Mouse (Mus musculus) ovary, postnatal 14 days (tissue): ENCODE measurements around the gene Rrn3.
A peak's percentile ranks its signal among the peaks of the same experiment; 100 is the strongest.
"Not testable (repeated sequence)": the region's sequence is repeated elsewhere in the genome, so short reads cannot be mapped to it uniquely, and the experiment has no call there.

Experiments used
- DNase-seq: peaks from one replicate; pipeline ENCODE4 v3.0.0; 2022; ENCODE audit warnings: low spot score

Gene Rrn3

DNA sequence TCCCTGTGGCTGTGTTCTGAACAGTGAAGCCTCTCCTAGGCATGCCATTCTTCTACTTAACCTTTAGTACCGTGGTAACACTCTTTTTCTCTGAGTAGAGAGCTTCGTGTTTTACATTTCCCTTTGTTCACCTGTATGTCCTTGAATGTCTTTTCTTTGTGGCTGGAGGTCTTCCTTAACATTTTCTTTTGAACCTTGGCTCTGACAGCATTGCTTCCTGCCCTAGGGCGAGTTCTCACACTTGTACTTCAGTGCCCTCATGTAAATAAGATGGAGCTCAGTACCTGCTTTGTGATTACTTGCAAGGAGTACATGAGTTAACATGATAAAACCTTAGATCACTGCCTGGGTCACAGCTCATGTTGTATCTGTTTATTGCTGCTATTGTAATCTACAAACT, 5.4 kb downstream of the Rrn3 start:
- no peak for DNase-seq

DNA sequence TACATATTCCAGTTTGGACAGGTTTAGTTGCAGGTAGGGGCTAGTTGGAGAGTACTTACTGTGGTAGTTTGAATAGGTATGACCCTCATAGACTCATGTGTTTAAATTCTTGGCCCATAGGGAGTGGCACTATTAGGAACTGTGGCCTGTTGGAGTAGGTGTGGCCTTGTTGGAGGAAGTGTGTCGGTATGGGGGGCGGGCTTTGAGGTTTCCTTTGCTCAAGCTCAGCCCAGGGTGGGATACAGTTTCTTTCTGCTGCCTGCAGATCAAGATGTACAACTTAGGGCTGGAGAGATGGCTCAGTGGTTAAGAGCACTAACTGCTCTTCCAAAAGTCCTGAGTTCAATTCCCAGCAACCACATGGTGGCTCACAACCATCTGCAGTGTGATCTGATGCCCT, 12.9 kb downstream of the Rrn3 start:
- DNase-seq: not testable (repeated sequence)

DNA sequence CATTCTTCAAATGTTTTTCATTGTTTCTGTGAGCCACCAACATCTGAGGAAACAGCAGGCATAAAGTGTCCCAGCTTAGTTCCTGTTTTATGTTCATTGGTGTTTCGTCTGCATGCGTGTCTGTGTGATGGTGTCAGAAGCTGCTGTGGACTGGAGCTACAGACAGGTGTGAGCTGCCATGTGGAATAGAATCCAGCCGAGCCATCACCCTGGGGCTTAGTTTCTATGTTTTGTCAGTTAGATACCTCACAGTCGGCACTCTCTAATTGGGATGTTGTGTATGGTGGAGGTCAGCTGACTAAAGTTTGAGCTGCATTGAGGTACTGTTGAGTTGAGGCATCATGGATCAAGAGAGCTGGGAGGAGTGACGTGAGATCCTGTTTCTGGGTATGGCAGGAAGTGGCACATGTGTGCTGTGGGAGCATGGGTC, 16.3 kb downstream of the Rrn3 start:
- DNase-seq: no peak

- DNase-seq: no peak
These were observed 20.7 kb downstream of the Rrn3 start for GRCm38 (mm10) chr16:13801231-13801630.

DNA sequence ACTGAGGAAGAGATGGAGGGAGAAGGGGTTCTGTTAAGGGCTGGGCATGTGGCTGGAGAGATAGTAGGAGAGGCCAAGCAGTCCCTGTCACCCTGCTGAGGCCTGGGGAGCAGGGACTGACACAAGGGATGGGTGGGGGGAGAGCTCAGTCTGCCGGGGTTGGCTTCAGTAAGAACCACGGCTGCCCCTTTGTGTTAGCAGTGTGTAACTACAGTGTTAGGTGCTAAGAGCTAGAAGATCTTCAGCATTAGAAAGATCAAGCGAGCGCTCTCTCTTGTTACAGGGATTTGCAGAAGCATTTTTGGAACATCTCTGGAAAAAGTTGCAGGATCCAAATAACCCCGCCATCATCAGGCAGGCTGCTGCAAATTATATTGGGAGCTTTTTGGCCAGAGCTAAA, 24.2 kb downstream of the Rrn3 start:
- DNase-seq: no peak

DNA sequence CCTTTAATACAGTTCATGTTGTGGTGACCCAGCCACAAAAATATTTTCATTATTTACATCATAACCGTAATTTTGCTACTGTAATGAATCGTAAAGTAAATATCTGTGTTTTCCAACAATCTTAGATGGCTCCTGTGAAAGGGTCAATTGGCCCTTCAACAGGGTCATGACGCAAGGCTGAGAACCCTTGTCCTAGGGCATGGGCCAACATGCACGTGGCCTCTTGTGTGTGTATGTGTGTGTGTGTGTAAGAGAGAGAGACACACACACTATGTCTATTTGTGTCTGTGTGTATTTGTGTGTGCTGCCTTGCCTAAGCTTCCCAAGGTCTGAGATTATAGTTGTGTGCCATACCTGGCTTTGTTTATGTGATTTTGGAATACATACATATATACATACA, 27.1 kb downstream of the Rrn3 start:
- no peak for DNase-seq

GRCm38 (mm10) chr16:13808410-13808809, 27.9 kb downstream of the Rrn3 start:
- DNase-seq: no peak

DNA sequence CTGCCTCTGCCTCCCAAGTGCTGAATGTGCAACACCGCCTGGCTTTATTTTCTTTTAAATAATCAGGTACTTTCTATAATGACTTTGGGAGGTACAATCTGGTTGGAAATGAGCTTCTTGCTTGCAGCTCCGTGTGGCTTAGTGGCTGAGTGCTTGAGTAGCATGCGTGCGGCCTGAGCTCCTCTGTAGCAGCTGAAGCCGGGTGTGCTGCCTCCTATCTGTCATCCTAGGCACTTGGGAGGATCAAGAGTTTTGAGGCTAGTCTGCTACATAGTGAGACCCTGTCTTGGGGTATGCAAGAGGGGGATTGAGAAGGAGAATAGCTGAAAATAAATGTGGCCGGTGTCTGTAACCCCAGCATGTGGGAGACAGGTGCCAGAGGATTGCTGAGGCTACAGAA, 31.6 kb downstream of the Rrn3 start:
- DNase-seq: no peak

- no peak for DNase-seq
These were observed 32.7 kb downstream of the Rrn3 start for GRCm38 (mm10) chr16:13813200-13813599.

DNA sequence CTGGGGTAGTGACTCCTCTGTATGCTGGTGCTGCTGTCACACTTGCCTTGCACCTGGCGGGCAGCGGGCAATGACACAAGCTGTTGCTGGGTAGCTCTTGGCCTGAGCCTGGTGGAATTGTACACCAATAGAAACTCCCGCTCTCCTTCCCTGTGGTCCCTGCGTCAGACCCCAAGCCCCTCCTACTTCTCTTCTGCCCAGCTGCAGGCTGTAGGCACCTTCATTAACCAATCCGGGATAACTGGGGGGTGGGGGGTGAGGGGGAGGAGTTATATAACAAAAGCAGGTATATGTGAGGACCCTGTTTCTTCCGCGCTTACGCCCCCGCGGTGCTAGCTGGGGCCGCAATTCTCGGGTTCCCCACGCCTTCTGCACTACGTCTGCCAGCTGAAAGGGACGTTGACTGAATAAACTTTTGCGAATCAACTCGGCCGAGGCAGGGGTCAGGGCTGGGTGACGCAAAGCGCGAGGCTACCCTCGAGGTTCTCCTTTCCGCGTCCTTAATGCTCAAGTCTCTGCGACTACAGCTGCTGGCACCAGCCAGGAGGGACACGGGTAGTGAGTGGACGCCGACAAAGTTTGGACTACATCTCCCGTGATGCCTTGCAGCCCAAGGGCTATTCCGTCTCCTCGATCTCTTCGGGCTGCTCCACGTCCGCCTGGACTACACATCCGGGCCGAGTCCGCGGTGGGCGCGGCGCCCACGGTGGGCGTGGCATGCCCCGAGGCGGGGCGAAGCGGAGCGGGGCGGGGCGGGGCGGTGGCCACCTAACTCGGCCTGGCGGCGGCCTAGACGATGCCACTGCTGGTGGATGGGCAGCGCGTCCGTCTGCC, 38.3 kb downstream of the Rrn3 start, which contains the start of gene Ntan1:
Ntan1 (plus strand) TSS at position 286 of the 834 bp plus-strand sequence.
- peak; percentile 96 for DNase-seq

- no peak for DNase-seq
These were observed 38.9 kb downstream of the Rrn3 start for GRCm38 (mm10) chr16:13819394-13819743.

DNA sequence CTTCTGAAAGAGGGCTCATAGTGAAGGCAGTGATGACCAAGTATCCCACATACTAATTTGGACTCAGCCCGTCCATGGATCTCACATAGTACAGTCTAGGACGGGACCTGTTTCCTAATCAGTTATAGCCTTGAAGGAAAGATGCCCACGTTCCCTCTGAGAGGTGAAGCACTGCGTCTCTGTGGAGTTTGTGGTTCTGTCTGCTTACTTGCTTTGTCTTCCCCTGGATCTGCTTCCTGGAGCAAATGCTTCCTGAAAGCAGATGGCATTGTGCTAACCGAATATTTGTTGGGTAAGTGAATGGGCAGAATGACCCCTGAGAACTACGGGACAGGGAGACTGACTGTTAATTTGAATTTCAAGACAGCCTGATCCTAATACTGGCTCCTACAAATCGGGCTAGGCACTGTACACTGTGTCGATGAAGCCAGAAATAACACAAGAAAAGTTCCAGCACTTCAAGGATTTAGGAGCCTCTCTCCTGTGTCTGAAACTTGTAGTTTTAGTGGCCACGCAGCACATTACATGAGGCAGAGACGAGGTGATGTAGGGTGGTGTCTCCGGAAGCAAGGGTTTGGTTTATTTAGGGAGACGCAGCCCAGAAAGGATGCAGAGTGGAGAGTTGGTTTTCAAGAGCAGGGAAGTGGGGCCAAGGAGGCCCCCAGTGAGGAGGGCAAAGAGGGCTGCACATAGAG, 39.4 kb downstream of the Rrn3 start:
- DNase-seq: no peak

DNA sequence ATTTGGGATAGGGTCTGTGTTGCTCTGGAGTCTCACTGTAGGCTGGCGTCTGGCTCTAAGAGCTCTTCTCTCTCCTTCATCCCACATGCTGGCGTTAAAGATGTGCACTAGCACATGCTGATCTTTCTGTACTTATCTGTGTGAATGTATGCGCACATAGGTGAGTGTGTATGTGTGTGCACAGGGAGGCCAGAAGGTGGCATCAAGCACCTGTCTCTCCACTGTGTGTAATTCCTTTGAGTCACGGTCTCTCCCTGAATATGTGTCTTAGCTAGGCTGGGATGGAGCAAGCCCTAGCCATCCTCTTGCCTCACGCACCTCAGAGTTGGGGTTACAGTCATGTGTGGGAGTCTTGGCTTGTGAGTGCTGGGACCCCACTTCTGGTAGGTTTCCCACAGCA, 40.3 kb downstream of the Rrn3 start:
- DNase-seq: no peak

- no peak for DNase-seq
These were observed 45.4 kb downstream of the Rrn3 start for GRCm38 (mm10) chr16:13825781-13826490.

DNA sequence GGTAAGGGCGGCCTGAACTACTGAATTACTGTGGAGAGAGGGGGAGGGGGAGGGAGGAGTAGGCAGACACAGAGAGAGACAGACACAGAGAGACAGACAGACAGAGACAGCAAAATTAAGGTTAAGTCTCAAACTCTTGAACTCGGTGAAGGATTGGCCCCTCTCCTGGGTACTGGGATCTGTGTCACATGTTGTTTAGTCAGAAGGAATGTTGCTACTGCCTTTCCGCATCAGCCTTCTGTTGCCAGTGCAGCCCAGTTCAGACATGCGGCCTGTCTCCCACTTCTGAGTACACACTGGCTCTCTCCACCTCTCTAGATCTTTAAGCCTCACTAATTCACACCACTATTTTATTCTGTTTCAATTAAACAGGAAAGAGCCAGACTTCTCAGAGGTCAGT, 46.0 kb downstream of the Rrn3 start:
- no peak for DNase-seq

DNA sequence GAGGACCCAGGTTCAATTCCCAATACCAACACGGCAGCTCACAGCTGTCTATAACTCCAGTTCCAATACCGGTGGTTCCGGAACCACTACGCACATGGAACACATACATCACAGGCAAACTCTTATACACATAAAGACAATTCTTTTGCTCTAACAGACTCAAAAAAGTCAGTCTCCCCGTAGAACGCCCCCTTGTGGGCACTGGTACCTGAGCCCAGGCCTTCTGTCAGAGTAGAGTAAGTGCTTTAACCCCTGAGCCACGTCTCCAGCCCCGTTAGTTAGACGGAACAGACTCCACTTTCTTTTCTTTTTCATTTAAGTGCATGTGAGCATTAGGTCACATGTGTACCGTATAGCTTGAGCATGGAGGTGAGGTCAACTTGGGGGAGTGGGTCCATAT, 49.9 kb downstream of the Rrn3 start:
- DNase-seq: no peak

DNA sequence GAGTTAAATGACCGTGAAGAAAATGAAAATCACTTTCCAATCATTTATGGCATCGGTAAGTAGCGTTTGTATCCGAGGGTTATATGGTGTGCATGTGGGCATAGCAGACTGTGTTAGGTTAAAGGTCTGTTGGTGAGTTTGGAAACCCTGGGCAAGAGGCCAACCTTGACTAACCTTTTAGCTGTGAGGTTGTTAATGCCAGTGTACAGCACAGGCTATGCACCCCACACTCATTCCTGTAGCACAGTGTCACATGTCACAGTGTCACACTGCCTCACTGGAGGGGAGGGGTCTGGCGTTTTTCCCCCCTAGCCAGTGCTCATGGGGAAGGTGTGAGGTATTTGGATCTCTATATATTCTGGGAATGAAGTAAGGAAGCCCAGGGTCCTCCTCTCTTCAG, 51.1 kb downstream of the Rrn3 start:
- no peak for DNase-seq

DNA sequence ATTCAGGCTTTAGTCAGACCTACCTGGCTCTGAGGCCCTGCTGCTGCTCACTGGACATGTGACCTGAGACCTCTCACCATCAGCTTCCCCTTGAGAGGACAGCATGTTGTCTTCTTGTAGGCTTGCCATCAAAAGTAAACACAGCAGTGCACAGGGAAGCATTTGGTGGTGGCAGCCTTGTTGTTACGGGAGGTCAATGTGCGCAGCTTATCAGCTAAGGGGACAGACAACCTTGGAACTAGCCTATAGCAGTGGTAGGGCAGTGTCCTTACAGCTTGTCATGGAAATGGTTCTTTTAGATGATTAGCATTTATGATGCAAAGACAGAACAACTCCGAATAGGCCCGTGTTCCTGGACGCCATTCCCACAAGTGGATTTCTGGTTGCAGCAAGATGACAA, 53.9 kb downstream of the Rrn3 start:
- no peak for DNase-seq

- DNase-seq: no peak
These were observed 59.5 kb downstream of the Rrn3 start for GRCm38 (mm10) chr16:13840056-13840455.

DNA sequence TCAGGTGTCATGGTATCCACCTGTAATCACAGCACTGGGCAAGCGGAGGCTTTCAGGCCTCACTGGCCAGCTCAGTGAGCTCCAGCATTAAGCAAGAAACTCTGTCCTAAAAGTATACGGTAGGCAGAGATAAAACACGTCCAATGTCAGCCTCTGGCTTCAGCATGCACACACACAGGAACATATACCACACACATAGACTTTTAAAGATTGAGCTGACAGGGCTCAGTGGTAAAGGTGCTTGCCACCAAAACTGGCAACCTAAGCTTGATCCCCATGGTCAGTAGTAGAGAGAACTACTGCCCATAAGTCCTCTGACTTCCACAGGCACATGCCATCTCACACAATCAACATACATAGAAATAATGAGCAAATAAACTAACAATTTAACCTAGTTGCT, 60.4 kb downstream of the Rrn3 start:
- DNase-seq: no peak

DNA sequence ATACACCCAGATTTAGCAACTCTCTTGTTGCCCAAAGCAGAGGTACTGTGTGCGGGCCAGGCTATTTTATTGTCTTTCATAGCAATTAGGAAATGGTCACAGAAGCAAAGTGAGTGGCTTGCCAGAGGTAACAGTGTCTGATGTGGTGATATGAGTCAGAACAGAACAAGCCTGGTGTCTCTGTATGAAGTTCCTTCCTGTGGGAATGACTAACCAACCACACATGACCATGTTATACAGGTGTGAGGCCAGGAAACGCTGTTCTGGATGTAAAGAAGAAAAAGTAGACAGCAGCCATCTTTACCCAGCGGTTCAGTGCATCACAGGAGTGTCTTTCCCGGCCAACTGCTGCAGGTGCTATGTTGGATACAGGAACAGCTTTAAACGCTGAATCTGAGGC, 64.5 kb downstream of the Rrn3 start:
- no peak for DNase-seq

DNA sequence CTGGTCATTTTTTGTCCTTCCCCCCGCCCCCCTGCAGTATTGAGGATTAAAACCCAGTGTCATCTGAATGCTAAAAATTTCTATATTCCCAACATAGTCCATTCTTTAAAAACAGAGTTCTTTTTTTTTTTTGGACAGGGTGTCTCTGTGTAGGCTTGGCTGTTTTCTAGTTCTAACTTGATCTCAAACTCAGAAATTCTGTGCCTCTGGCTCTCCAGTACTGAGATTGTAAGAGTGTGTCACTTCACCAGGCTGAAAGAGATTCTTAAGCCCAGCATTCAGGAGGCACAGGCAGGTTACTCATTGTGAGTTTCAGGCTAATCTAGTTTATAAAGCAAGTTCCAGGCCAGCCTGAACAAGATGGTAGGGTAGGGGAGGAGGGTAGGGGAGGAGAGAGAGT, 66.2 kb downstream of the Rrn3 start:
- no peak for DNase-seq

DNA sequence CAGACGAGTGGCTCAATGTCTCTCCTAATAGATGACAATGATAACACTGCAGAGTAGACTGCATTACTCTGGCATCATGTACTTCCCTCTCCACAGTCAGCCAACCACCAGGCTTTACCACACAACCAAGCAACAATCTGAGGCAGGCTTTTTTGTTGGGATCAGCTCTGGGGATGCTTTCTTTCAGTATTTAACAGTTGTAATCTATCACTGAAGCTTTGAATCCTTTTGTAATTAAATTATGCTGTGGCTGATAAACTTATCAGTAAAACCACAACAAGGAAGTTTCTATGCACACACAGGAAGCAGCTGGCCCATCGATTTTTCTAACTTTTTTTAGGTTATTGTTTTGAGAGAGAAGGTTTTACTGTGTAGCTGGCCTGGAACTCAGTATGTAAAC, 67.8 kb downstream of the Rrn3 start:
- DNase-seq: no peak
